9 mouse cellular contexts compared by ENCODE assay signal in genomic region chr19:50374751-50375150, GRCm38 (mm10).
DNase-seq lines count a peak whose midpoint lies in the region; ATAC-seq lines count a peak whose summit lies in the region.
"Had no signal": no experiment of that assay in that cellular context is flagged by ENCODE, and none has a peak within 500 bp of the region (broad histone marks: within the 10 kb centered on the region; RNA-seq: fewer than 3 reads in every experiment).

No protein-coding gene starts in this region.

- ATAC-seq in neural tube, embryonic 15.5 days (ENCODE audit: low FRiP score), result no peak
- no peak for ATAC-seq in granulocyte monocyte progenitor cell, adult 5-6 weeks (replicated peaks; ENCODE audit: poor library complexity, severe bottlenecking)
- no peak for ATAC-seq in CD4-positive, CD25-positive, alpha-beta regulatory T cell, adult 4 months

- H3K27ac ChIP-seq in neural tube, embryonic 15.5 days (replicated peaks), result peak overlapping the region; percentile 37; the same call in 1 of the 2 replicates
- H3K27ac ChIP-seq: limb, embryonic 12.5 days had no signal

- H3K4me1 ChIP-seq in neural tube, embryonic 15.5 days, result peaks cover 2% of the 10 kb centered on the region; the same call in 1 of the 2 replicates
- H3K4me1 ChIP-seq: limb, embryonic 12.5 days had no signal

- intact Hi-C loops in gastrocnemius, postnatal 14 days (cut with DNase I; ENCODE audit: low total_unique reads), result no loop called here
- intact Hi-C loops in heart, postnatal 10 days (cut with DNase I), result no loop called here

- peak overlapping the region; percentile 41 for H3K4me2 ChIP-seq in neural tube, embryonic 15.5 days
- H3K4me2 ChIP-seq: limb, embryonic 12.5 days had no signal

- H3K36me3 ChIP-seq in neural tube, embryonic 15.5 days, result no peaks in the 10 kb centered on the region
- H3K36me3 ChIP-seq: limb, embryonic 12.5 days had no signal

- H3K27me3 ChIP-seq in neural tube, embryonic 15.5 days (replicated peaks), result no peaks in the 10 kb centered on the region
- H3K27me3 ChIP-seq: limb, embryonic 12.5 days had no signal

- no peaks in the 10 kb centered on the region for H3K9me3 ChIP-seq in neural tube, embryonic 15.5 days (replicated peaks)
- H3K9me3 ChIP-seq: limb, embryonic 12.5 days had no signal

- no peak overlapping the region for H3K9ac ChIP-seq in neural tube, embryonic 15.5 days (replicated peaks)
- H3K9ac ChIP-seq: limb, embryonic 12.5 days had no signal

- 40% methylated on average over 10 of the region's 10 CpGs for WGBS in neural tube, embryonic 15.5 days

- peak; percentile 16 for DNase-seq in gastrocnemius, postnatal 14 days
- DNase-seq in gastrocnemius, adult 18-20 months (ENCODE audit: low spot score), result no peak
- peak; percentile 7 for DNase-seq in ovary, postnatal 36 days (ENCODE audit: low spot score)
- no peak for DNase-seq in ovary, postnatal 10 days (ENCODE audit: low spot score)
- DNase-seq in heart, postnatal 10 days, result peak; percentile 45 to 69

- H3K4me3 ChIP-seq in neural tube, embryonic 15.5 days (replicated peaks), result no peak overlapping the region
- H3K4me3 ChIP-seq: limb, embryonic 12.5 days had no signal

Comparison
In these comparisons a context has a peak if more than half of its experiments do, and no peak if none do; other contexts are left out.
1. DNase-seq: peak in gastrocnemius, postnatal 14 days (single experiment), ovary, postnatal 36 days (single experiment) and heart, postnatal 10 days (2 of 2); none in gastrocnemius, adult 18-20 months (single experiment) and ovary, postnatal 10 days (single experiment).